Mouse (Mus musculus) ovary, postnatal 14 days (tissue): ENCODE data around the gene Slc7a6.
A peak's percentile ranks its signal among the peaks of the same experiment; 100 is the strongest.

Experiments used
- DNase-seq: peaks from one replicate; pipeline ENCODE4 v3.0.0; 2022; ENCODE audit warnings: low spot score

Gene Slc7a6

GRCm38 (mm10) chr8:106168356-106169016, at the start of gene Slc7a6:
Slc7a6 (plus strand) TSS chr8:106168857.
- DNase-seq, result peak; percentile 68

GRCm38 (mm10) chr8:106123443-106123842, 45.2 kb upstream of the Slc7a6 start:
- DNase-seq, result no peak

- DNase-seq, result no peak
Observed at GRCm38 (mm10) chr8:106126055-106126454, 42.6 kb upstream of the Slc7a6 start.

GRCm38 (mm10) chr8:106127054-106127453, 41.6 kb upstream of the Slc7a6 start:
- DNase-seq, result no peak

GRCm38 (mm10) chr8:106127882-106128410, 40.7 kb upstream of the Slc7a6 start:
- no peak for DNase-seq

- DNase-seq, result no peak
Observed at GRCm38 (mm10) chr8:106129232-106129930, 39.3 kb upstream of the Slc7a6 start.

GRCm38 (mm10) chr8:106129997-106130396, 38.7 kb upstream of the Slc7a6 start:
- DNase-seq, result no peak

GRCm38 (mm10) chr8:106130505-106130904, 38.2 kb upstream of the Slc7a6 start:
- DNase-seq, result no peak

GRCm38 (mm10) chr8:106131021-106131420, 37.6 kb upstream of the Slc7a6 start:
- no peak for DNase-seq

- no peak for DNase-seq
Observed at GRCm38 (mm10) chr8:106131488-106132222, 37.0 kb upstream of the Slc7a6 start.

GRCm38 (mm10) chr8:106132356-106132755, 36.3 kb upstream of the Slc7a6 start:
- no peak for DNase-seq

- DNase-seq, result no peak
Observed at GRCm38 (mm10) chr8:106133526-106133925, 35.1 kb upstream of the Slc7a6 start.

- no peak for DNase-seq
Observed at GRCm38 (mm10) chr8:106133946-106134345, 34.7 kb upstream of the Slc7a6 start.

- no peak for DNase-seq
Observed at GRCm38 (mm10) chr8:106134751-106135571, 33.7 kb upstream of the Slc7a6 start.

GRCm38 (mm10) chr8:106135672-106136071, 33.0 kb upstream of the Slc7a6 start:
- DNase-seq, result no peak

- no peak for DNase-seq
Observed at GRCm38 (mm10) chr8:106136156-106137130, 32.2 kb upstream of the Slc7a6 start, which contains the start of gene Esrp2. Esrp2 (minus strand) TSS chr8:106136974.

- DNase-seq, result no peak
Observed at GRCm38 (mm10) chr8:106137218-106137905, 31.3 kb upstream of the Slc7a6 start.

- DNase-seq, result no peak
Observed at GRCm38 (mm10) chr8:106137906-106138477, 30.7 kb upstream of the Slc7a6 start.

GRCm38 (mm10) chr8:106138616-106139015, 30.0 kb upstream of the Slc7a6 start:
- DNase-seq, result no peak

GRCm38 (mm10) chr8:106140191-106140590, 28.5 kb upstream of the Slc7a6 start:
- no peak for DNase-seq
